ENCODE assay signal across 29 mouse cellular contexts in genomic region chr13:48712675-48713074, GRCm38 (mm10). TPM values are rescaled to one million over a fixed set of nuclear protein-coding genes. Genes with fewer than 3 reads are reported as not detected.
DNase-seq lines count a peak whose midpoint lies in the region; ATAC-seq and TF ChIP-seq lines count a peak whose summit lies in the region.
"Had no signal": no experiment of that assay in that cellular context is flagged by ENCODE, and none has a peak within 500 bp of the region (broad histone marks: within the 10 kb centered on the region; RNA-seq: fewer than 3 reads in every experiment).

No protein-coding gene starts in this region.

- H3K4me1 ChIP-seq in MEL (ENCODE audit: control insufficient read depth in 1 of 2, insufficient read depth in 2 of 2, low read length in 2 of 2) = no peaks in the 10 kb centered on the region
- H3K4me1 ChIP-seq in intestine, embryonic 15.5 days (replicated peaks) = peaks cover 9% of the 10 kb centered on the region
- H3K4me1 ChIP-seq in intestine, postnatal 0 days (replicated peaks; ENCODE audit: control insufficient read depth, insufficient read depth, low read length) = no peaks in the 10 kb centered on the region
- H3K4me1 ChIP-seq: forebrain, embryonic 12.5 days had no signal

- peak; percentile 73 for ATAC-seq in intestine, embryonic 15.5 days
- ATAC-seq in intestine, postnatal 0 days = peak; percentile 85
- ATAC-seq: CD4-positive, CD25-positive, alpha-beta regulatory T cell, adult 4 months; forebrain, embryonic 14.5 days; forebrain, embryonic 16.5 days had no signal

- DNase-seq in MEL (ENCODE audit: low read depth, low spot score) = peak; percentile 13
- DNase-seq in right cerebral cortex, adult 18-20 months = no peak
- no peak for DNase-seq in layer of hippocampus, postnatal 25 days (ENCODE audit: extremely low spot score in 1 of 2, low spot score in 1 of 2)
- DNase-seq in ovary, postnatal 14 days (ENCODE audit: low spot score) = no peak
- no peak for DNase-seq in spleen, adult 18-20 months
- DNase-seq: adrenal gland, adult 2 months; adrenal gland, postnatal 10 days; adrenal gland, postnatal 25 days; B cell, adult 2 months; cerebellum, adult 11 months; cerebellum, adult 18-20 months; cerebellum, adult 8-10 months; cerebellum, adult 9-11 months; cerebellum, postnatal 14 days; cerebellum, postnatal 36 days; embryo, embryonic 11 days had no signal

- no peak overlapping the region for H3K9ac ChIP-seq in MEL (ENCODE audit: control insufficient read depth, low read depth, low read length, poor library complexity, severe bottlenecking)
- no peak overlapping the region for H3K9ac ChIP-seq in intestine, embryonic 15.5 days
- H3K9ac ChIP-seq in intestine, postnatal 0 days (ENCODE audit: low read depth, low read length) = no peak overlapping the region
- H3K9ac ChIP-seq: embryonic facial prominence, embryonic 13.5 days; embryonic facial prominence, embryonic 15.5 days; forebrain, embryonic 12.5 days had no signal

- no peak for TF ChIP-seq RAD21 in MEL (IDR thresholded peaks at IDR 0.05; ENCODE audit: low read depth, low read length)

- no peak overlapping the region for H3K4me3 ChIP-seq in MEL (ENCODE audit: control insufficient read depth in 1 of 2, insufficient read depth in 1 of 2, low read depth in 2 of 2, low read length in 2 of 2)
- H3K4me3 ChIP-seq in intestine, embryonic 15.5 days (replicated peaks) = no peak overlapping the region
- no peak overlapping the region for H3K4me3 ChIP-seq in intestine, postnatal 0 days (ENCODE audit: low read depth, low read length)
- H3K4me3 ChIP-seq: embryonic facial prominence, embryonic 13.5 days; embryonic facial prominence, embryonic 15.5 days; erythroblast, embryonic 14.5 days; forebrain, embryonic 10.5 days; forebrain, embryonic 12.5 days had no signal

- no peak overlapping the region for H3K4me2 ChIP-seq in intestine, embryonic 15.5 days (replicated peaks)
- no peak overlapping the region for H3K4me2 ChIP-seq in intestine, postnatal 0 days (replicated peaks; ENCODE audit: low read depth)
- H3K4me2 ChIP-seq: embryonic facial prominence, embryonic 13.5 days; embryonic facial prominence, embryonic 15.5 days; forebrain, embryonic 12.5 days had no signal

- TF ChIP-seq CTCF in MEL (IDR thresholded peaks at IDR 0.05 in 2 of 3, conservative IDR thresholded peaks at IDR 0.05 in 1 of 3; ENCODE audit: control insufficient read depth in 1 of 3, insufficient read depth in 1 of 3, low read depth in 2 of 3, low read length in 3 of 3, poor library complexity in 1 of 3, severe bottlenecking in 1 of 3) = no peak
- no peak for TF ChIP-seq CTCF in intestine, postnatal 0 days (IDR thresholded peaks at IDR 0.05; ENCODE audit: low read depth)

- 57% methylated on average over 2 of the region's 2 CpGs for WGBS in intestine, embryonic 15.5 days
- WGBS in intestine, postnatal 0 days = 57% methylated on average over 2 of the region's 2 CpGs

- H3K9me3 ChIP-seq in MEL (replicated peaks; ENCODE audit: insufficient read depth, low read length) = no peaks in the 10 kb centered on the region
- no peaks in the 10 kb centered on the region for H3K9me3 ChIP-seq in intestine, embryonic 15.5 days
- no peaks in the 10 kb centered on the region for H3K9me3 ChIP-seq in intestine, postnatal 0 days (ENCODE audit: control insufficient read depth)
- H3K9me3 ChIP-seq: embryonic facial prominence, embryonic 13.5 days; embryonic facial prominence, embryonic 15.5 days; forebrain, embryonic 10.5 days; forebrain, embryonic 12.5 days; G1E had no signal

- no peak for TF ChIP-seq EP300 in MEL (IDR thresholded peaks at IDR 0.05; ENCODE audit: low read depth in 1 of 2, low read length in 2 of 2)

- TF ChIP-seq POLR2A in MEL (IDR thresholded peaks at IDR 0.05; ENCODE audit: control insufficient read depth in 1 of 2, insufficient read depth in 1 of 2, low read depth in 1 of 2, low read length in 2 of 2, poor library complexity in 1 of 2) = no peak

- H3K36me3 ChIP-seq in MEL (ENCODE audit: control insufficient read depth in 1 of 2, insufficient read depth in 2 of 2, low read length in 2 of 2) = no peaks in the 10 kb centered on the region
- H3K36me3 ChIP-seq in intestine, embryonic 15.5 days = no peaks in the 10 kb centered on the region
- H3K36me3 ChIP-seq in intestine, postnatal 0 days (ENCODE audit: control insufficient read depth, insufficient read depth) = no peaks in the 10 kb centered on the region
- H3K36me3 ChIP-seq: embryonic facial prominence, embryonic 13.5 days; embryonic facial prominence, embryonic 15.5 days; forebrain, embryonic 10.5 days; forebrain, embryonic 12.5 days; G1E had no signal

- no peaks in the 10 kb centered on the region for H3K27me3 ChIP-seq in MEL (ENCODE audit: control insufficient read depth in 1 of 2, insufficient read depth in 2 of 2, low read length in 2 of 2)
- no peaks in the 10 kb centered on the region for H3K27me3 ChIP-seq in intestine, embryonic 15.5 days (replicated peaks)
- H3K27me3 ChIP-seq in intestine, postnatal 0 days (replicated peaks; ENCODE audit: control insufficient read depth, insufficient read depth, low read length) = no peaks in the 10 kb centered on the region
- H3K27me3 ChIP-seq: CH12.LX; embryonic facial prominence, embryonic 15.5 days had no signal

- no peak overlapping the region for H3K27ac ChIP-seq in MEL (ENCODE audit: control insufficient read depth, low read depth, low read length)
- no peak overlapping the region for H3K27ac ChIP-seq in intestine, embryonic 15.5 days
- H3K27ac ChIP-seq in intestine, postnatal 0 days (ENCODE audit: low read depth, low read length) = no peak overlapping the region
- H3K27ac ChIP-seq: embryonic facial prominence, embryonic 13.5 days; embryonic facial prominence, embryonic 15.5 days; forebrain, embryonic 10.5 days; forebrain, embryonic 12.5 days had no signal

- no peaks in the 10 kb centered on the region for H3K79me2 ChIP-seq in MEL (ENCODE audit: control insufficient read depth, insufficient read depth, low read length, poor library complexity)

TF ChIP-seq in MEL, 35 proteins besides CTCF, POLR2A, EP300 and RAD21:
- TF ChIP-seq ETS1 (IDR thresholded peaks at IDR 0.05; ENCODE audit: low read depth, low read length) (no peak), MAZ (IDR thresholded peaks at IDR 0.05; ENCODE audit: low read depth, low read length) (no peak), MYB (IDR thresholded peaks at IDR 0.05; ENCODE audit: low read depth, low read length) (no peak), MYC (IDR thresholded peaks at IDR 0.05; ENCODE audit: low read depth, low read length) (no peak), USF2 (IDR thresholded peaks at IDR 0.05; ENCODE audit: borderline replicate concordance in 1 of 2, insufficient read depth in 1 of 2, low read depth in 1 of 2, low read length in 2 of 2) (no peak)

RNA-seq across cellular contexts. Expression of gene Barx1, which starts 49.9 kb away (rescaled TPM):
- not detected in 2 replicates for total RNA-seq in MEL (2012; rRNA removed)
- not detected for polyA plus RNA-seq in MEL (2012; ENCODE audit: insufficient read depth in 1 of 2, insufficient read length in 2 of 2, low read depth in 1 of 2, low replicate concordance in 2 of 2, missing spikeins in 1 of 2)
- 1.3 and 1.4 TPM in 2 replicates for polyA plus RNA-seq in intestine, embryonic 15.5 days (2015; fragmentation: Nextera tagmentation; extraction: Ambion mirVana)
- 0.29 and 2.1 TPM in 2 replicates for polyA plus RNA-seq in intestine, postnatal 0 days (2015; fragmentation: Nextera tagmentation; extraction: Ambion mirVana)
- not detected for total RNA-seq in layer of hippocampus, postnatal 25 days (2021)
- total RNA-seq: adrenal gland, adult 2 months; adrenal gland, postnatal 25 days; CH12.LX; common myeloid progenitor, adult 5-6 weeks; G1E had no signal
- polyA plus RNA-seq: adrenal gland, adult 2 months; CD4-positive, CD25-positive, alpha-beta regulatory T cell, adult 4 months; erythroblast, embryonic 14.5 days; forebrain, embryonic 14.5 days; forebrain, embryonic 16.5 days; G1E had no signal
